Mouse (Mus musculus) forebrain, embryonic 16.5 days (tissue): ENCODE measurements around the gene Mid1. TPM values are rescaled to one million over a fixed set of nuclear protein-coding genes. Genes with fewer than 3 reads are reported as not detected.

Source experiments
- ATAC-seq: fragments of 200-750 bp; cut with Nextera tagmentation; 2 replicates; pipeline ENCODE4 v1.8.0; 2017; ENCODE audit warnings: mild to moderate bottlenecking, moderate library complexity
- H3K27ac ChIP-seq: fragments of 300-500 bp; sonication (generic); 2 replicates; pipeline ENCODE4 v1.5.1; 2014; ENCODE audit warnings: low read length, control low read depth
- H3K27me3 ChIP-seq: fragments of 300-500 bp; sonication (generic); replicated peaks from 2 replicates; pipeline ENCODE4 v1.6.1; 2014; ENCODE audit warnings: low read length; ENCODE audit not compliant: control insufficient read depth, insufficient read depth
- H3K36me3 ChIP-seq: fragments of 300-500 bp; sonication (generic); 2 replicates; pipeline ENCODE4 v1.6.1; 2014; ENCODE audit not compliant: control insufficient read depth, insufficient read depth
- H3K4me1 ChIP-seq: fragments of 300-500 bp; sonication (generic); replicated peaks from 2 replicates; pipeline ENCODE4 v1.6.1; 2014; ENCODE audit warnings: low read length; ENCODE audit not compliant: control insufficient read depth, insufficient read depth
- H3K4me2 ChIP-seq: fragments of 300-500 bp; sonication (generic); 2 replicates; pipeline ENCODE4 v1.6.1; 2014; ENCODE audit warnings: mild to moderate bottlenecking, low read length, control low read depth
- H3K4me3 ChIP-seq: fragments of 300-500 bp; sonication (generic); replicated peaks from 2 replicates; pipeline ENCODE4 v1.5.1; 2014; ENCODE audit warnings: mild to moderate bottlenecking, low read length, control low read depth
- H3K9ac ChIP-seq: fragments of 300-500 bp; sonication (generic); replicated peaks from 2 replicates; pipeline ENCODE4 v1.6.1; 2014; ENCODE audit warnings: low read depth, low read length, control low read depth
- H3K9me3 ChIP-seq: fragments of 300-500 bp; sonication (generic); 2 replicates; pipeline ENCODE4 v1.6.1; 2016; ENCODE audit warnings: low read length; ENCODE audit not compliant: control insufficient read depth
- WGBS: fragments of 180-500 bp; shearing (Covaris S2); extraction: QIAGEN DNeasy Blood & Tissue Kit; methylation state at CpG from one replicate; pipeline ENCODE4 v1.1.7; 2014; 5-methylcytosine and 5-hydroxymethylcytosine counted together
- polyA plus RNA-seq: library from polyadenylated mRNA; unstranded; fragments of >200 nt; fragmentation: Nextera tagmentation; extraction: Ambion mirVana; gene quantifications from 2 replicates; pipeline ENCODE4 v1.2.1, GENCODE M21; 2015

The Mid1 gene
- polyA plus RNA-seq, 1 experiment from 2014 or later: 10.0 TPM

GRCm38 (mm10) chrX:169830052-169830451 is 145.1 kb downstream of the Mid1 start:
- H3K9ac ChIP-seq: no peak overlapping the region

GRCm38 (mm10) chrX:169837947-169838649 is 153.1 kb downstream of the Mid1 start:
- Histone ChIP-seq H3K9ac (no peak overlapping the region), H3K4me3 (no peak overlapping the region), H3K4me2 (0 out of 2 replicates have a peak overlapping the region, but pooled peaks have one; percentile 1), H3K27me3 (no peaks in the 10 kb centered on the region), H3K36me3 (no peaks in the 10 kb centered on the region), H3K4me1 (no peaks in the 10 kb centered on the region), H3K27ac (peak overlapping the region; percentile 69), H3K9me3 (no peaks in the 10 kb centered on the region)
- 10% methylated on average over 5 of the region's 5 CpGs for WGBS
- peak; percentile 98 for ATAC-seq

More at GRCm38 (mm10) chrX:169830052-169830451, 145.1 kb downstream of the Mid1 start:
- H3K9me3 ChIP-seq: no peaks in the 10 kb centered on the region
- 28% methylated on average over 4 of the region's 4 CpGs for WGBS
- no peaks in the 10 kb centered on the region for H3K36me3 ChIP-seq
- H3K27me3 ChIP-seq: peaks cover 3% of the 10 kb centered on the region; the same call in 1 of the 2 replicates
- peaks cover 5% of the 10 kb centered on the region for H3K4me1 ChIP-seq
- H3K4me2 ChIP-seq: peak overlapping the region; percentile 29; the same call in 1 of the 2 replicates
- H3K27ac ChIP-seq: no peak overlapping the region
- H3K4me3 ChIP-seq: no peak overlapping the region
- no peak for ATAC-seq

- peak overlapping the region; percentile 53; the same call in 1 of the 2 replicates for H3K27ac ChIP-seq
- H3K4me3 ChIP-seq: no peak overlapping the region
- H3K9me3 ChIP-seq: no peaks in the 10 kb centered on the region
- whole genome bisulfite sequencing: 49% methylated on average over 2 of the region's 2 CpGs
- H3K9ac ChIP-seq: no peak overlapping the region
- peak; percentile 13; the same call in 1 of the 2 replicates for ATAC-seq
- no peaks in the 10 kb centered on the region for H3K27me3 ChIP-seq
- no peaks in the 10 kb centered on the region for H3K36me3 ChIP-seq
- no peaks in the 10 kb centered on the region for H3K4me1 ChIP-seq
- H3K4me2 ChIP-seq: no peak overlapping the region
These were observed 153.6 kb downstream of the Mid1 start for GRCm38 (mm10) chrX:169838650-169838971.

GRCm38 (mm10) chrX:169843267-169843666 is 158.3 kb downstream of the Mid1 start:
- Histone ChIP-seq H3K4me1 (no peaks in the 10 kb centered on the region), H3K9ac (no peak overlapping the region), H3K27me3 (no peaks in the 10 kb centered on the region), H3K36me3 (no peaks in the 10 kb centered on the region), H3K9me3 (no peaks in the 10 kb centered on the region), H3K4me2 (no peak overlapping the region), H3K27ac (no peak overlapping the region), H3K4me3 (no peak overlapping the region)
- 20% methylated on average over 1 of the region's 1 CpGs for WGBS
- no peak for ATAC-seq

- Histone ChIP-seq H3K4me3 (no peak overlapping the region), H3K4me2 (no peak overlapping the region), H3K9ac (no peak overlapping the region), H3K36me3 (no peaks in the 10 kb centered on the region), H3K27ac (no peak overlapping the region), H3K27me3 (no peaks in the 10 kb centered on the region), H3K9me3 (no peaks in the 10 kb centered on the region), H3K4me1 (no peaks in the 10 kb centered on the region)
- 12% methylated on average over 5 of the region's 5 CpGs for WGBS
- ATAC-seq: peak; percentile 64
These were observed 159.3 kb downstream of the Mid1 start for GRCm38 (mm10) chrX:169844150-169844772.

GRCm38 (mm10) chrX:169846187-169846586 is 161.2 kb downstream of the Mid1 start:
- Histone ChIP-seq H3K4me3 (no peak overlapping the region), H3K4me1 (no peaks in the 10 kb centered on the region), H3K9ac (no peak overlapping the region), H3K9me3 (no peaks in the 10 kb centered on the region), H3K27ac (no peak overlapping the region), H3K27me3 (0 out of 2 replicates have a peak, but pooled peaks cover 2% of the 10 kb centered on the region), H3K36me3 (no peaks in the 10 kb centered on the region), H3K4me2 (no peak overlapping the region)
- no peak; the same call in 1 of the 2 replicates for ATAC-seq
- WGBS: 23% methylated on average over 3 of the region's 3 CpGs

- no peak overlapping the region for H3K4me2 ChIP-seq
- no peaks in the 10 kb centered on the region for H3K36me3 ChIP-seq
- 0 out of 2 replicates have a peak, but pooled peaks cover 2% of the 10 kb centered on the region for H3K27me3 ChIP-seq
- H3K4me1 ChIP-seq: no peaks in the 10 kb centered on the region
- 72% methylated on average over 2 of the region's 2 CpGs for WGBS
- no peak overlapping the region for H3K27ac ChIP-seq
- H3K4me3 ChIP-seq: no peak overlapping the region
- H3K9me3 ChIP-seq: no peaks in the 10 kb centered on the region
- ATAC-seq: no peak
- H3K9ac ChIP-seq: no peak overlapping the region
These were observed 176.3 kb downstream of the Mid1 start for GRCm38 (mm10) chrX:169861194-169861720.

GRCm38 (mm10) chrX:169862440-169862839 is 177.4 kb downstream of the Mid1 start:
- no peak for ATAC-seq
- Histone ChIP-seq H3K4me1 (no peaks in the 10 kb centered on the region), H3K4me3 (no peak overlapping the region), H3K36me3 (no peaks in the 10 kb centered on the region), H3K9ac (no peak overlapping the region), H3K4me2 (no peak overlapping the region), H3K27ac (no peak overlapping the region), H3K27me3 (0 out of 2 replicates have a peak, but pooled peaks cover 2% of the 10 kb centered on the region), H3K9me3 (no peaks in the 10 kb centered on the region)

GRCm38 (mm10) chrX:169862848-169863247 is 177.8 kb downstream of the Mid1 start:
- H3K4me1 ChIP-seq: no peaks in the 10 kb centered on the region
- 0 out of 2 replicates have a peak, but pooled peaks cover 2% of the 10 kb centered on the region for H3K27me3 ChIP-seq

More at GRCm38 (mm10) chrX:169862848-169863247, 177.8 kb downstream of the Mid1 start:
- WGBS: 42% methylated on average over 1 of the region's 1 CpGs
- H3K4me2 ChIP-seq: no peak overlapping the region
- no peak overlapping the region for H3K27ac ChIP-seq
- no peaks in the 10 kb centered on the region for H3K36me3 ChIP-seq
- no peak overlapping the region for H3K9ac ChIP-seq
- ATAC-seq: no peak
- no peaks in the 10 kb centered on the region for H3K9me3 ChIP-seq
- H3K4me3 ChIP-seq: no peak overlapping the region
